Mouse (Mus musculus): ENCODE data around the gene Mapkap1.

Mapkap1 gene

DNA sequence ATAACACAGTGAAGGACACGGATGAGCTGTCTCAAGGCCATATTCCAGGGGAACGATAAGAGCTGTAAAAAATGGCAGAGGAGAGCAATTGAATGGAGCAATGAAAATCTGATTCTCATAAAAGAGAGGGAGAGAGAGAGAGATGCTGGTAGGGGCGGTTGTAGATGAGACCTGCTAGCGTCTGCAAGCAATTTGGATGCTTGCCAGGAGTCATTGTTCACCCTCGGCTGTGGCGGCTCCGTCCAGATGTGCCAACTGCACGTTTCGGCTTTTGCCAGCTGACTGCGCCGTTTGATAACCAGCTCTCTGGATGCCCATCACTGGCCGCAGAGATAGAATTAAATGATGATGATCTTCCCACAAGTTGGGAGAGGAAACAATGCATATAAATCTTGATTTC, 128.4 kb downstream of the Mapkap1 start:
- no peak for DNase-seq

DNA sequence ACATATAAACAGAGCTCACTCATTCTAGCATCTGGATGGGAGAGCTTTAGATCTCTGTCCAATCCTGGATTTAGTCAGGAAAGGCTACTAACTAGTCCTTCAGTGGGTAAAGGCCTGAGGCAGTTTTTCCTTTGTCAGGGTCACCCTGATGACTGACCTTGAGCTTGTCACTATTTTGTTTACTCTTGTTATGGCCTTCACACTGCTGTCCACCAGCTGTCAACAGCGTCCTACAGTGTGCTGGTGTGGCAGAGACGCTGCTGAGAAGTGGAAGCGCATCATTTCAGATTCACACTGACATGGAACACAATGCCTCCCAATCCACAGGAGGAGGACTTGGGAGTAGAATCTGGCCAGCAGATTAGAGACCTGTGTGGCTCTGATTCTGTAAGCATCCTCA, 130.8 kb downstream of the Mapkap1 start:
- no peak for DNase-seq

DNA sequence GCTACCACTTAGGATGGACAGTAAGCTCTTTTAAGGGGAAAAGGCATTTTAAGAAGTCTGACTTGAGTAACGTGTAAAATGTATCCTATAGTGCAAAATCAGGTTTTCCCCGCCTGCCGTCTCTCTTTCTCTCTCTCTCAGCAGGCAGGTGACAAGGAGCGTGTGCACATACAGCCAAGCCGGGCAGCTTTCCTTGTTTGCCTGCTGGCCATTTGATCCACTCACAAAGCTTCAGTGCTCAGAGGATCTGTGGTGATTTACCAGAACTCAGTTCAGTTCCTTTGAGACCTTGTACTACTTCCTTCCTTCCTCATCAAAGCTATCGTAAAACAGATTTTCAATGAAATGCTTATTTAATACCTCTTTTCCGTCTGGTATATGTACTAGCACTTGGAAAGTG, 137.0 kb downstream of the Mapkap1 start:
- DNase-seq, result no peak

DNA sequence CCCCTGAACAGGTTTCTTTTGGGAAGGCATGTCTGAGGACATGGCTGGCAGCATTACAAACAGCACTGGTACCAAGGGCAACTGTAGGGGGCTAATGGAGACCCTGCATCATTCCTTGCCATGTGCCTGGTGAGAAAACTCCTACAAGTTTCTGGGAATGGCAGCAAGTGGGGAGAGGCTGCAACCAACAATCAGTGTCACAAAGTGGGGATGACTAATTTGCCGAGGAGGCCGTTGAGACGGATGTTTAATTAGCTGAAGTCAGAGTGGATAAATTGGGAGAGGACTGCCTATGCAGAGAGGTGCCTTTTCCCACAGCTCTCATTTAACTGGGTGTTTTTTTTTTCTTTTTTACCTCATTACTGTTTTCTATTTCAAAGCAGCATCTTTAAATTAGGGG, 137.4 kb downstream of the Mapkap1 start:
- DNase-seq, result no peak

DNA sequence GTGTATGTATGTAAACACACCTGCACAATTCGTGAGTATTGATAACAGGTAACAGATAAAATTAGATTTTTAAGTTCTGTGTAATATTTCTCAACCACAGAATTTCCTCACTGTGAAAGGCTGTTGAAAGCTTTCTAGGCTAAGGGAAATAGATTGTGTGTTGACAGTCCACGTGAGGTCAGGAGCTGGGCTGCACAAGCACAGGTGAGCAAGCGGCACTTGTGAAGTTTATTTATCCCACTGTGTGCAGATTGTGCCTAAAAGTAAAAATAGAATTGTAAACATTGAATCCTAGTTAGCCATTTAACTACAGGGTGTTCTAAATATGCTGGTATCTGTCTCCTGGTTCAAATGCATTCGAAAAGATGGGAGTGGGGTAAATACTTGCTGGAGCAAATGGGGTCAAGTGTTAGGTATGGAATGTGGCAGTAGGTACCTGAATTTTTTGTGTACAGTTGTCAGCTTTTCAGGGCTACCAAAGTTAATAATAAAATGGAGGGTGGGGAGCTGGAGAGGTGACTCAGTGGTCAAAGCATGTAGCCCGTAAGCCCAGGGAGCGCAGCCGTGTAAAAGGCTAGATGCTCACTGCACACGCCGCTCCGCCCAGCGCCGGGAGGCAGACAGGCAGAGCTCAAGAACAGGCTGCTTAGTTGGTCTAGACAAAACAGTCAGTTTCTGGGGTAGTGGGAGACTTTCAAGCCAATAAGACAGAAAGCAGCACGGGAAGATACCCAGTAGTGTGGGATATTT, 138.2 kb downstream of the Mapkap1 start:
- DNase-seq, result no peak

DNA sequence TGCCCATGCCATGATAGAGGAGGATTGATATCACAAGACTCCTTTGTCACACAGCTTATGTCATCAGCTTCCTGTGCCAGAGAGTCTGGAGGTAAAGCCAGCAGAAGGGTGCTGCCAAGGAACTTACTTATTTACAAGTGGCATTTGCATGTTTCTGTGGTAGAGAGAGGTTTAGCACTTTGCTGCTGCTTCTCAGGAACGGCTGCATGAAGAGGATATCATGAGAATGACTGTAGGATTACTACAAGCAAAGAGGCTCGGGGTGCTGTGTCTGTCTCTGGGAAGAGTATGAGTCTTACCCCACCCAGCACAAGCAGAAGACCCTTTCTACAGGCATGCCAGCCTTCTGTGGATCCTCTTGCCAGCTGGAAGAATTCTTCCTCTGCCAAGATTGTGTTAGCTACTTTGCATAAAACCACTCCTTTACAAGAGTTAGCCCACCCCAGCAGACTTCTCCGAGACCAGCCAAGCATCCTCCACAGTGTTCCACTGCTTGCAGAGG, 139.7 kb downstream of the Mapkap1 start:
- no peak for DNase-seq

DNA sequence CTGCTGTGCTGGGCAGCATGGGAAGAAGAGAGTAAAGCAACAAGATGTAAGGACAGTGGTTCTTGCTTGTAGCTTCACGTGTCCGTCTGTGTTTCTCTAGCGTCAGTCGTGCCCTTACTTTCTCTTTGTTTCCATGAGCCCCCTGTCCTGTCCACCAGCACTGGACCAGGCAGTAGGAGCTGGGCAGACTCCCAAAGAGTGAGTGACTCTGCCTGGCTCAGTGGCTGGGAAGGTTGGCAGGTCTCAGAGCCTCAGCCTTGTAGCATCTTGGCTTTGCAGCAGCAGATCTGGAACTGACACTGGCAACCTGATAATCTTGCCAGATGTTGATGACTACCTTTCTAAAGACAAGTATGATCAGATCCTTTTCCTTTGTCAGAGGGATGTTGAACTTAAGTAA, 140.9 kb downstream of the Mapkap1 start:
- DNase-seq, result no peak

DNA sequence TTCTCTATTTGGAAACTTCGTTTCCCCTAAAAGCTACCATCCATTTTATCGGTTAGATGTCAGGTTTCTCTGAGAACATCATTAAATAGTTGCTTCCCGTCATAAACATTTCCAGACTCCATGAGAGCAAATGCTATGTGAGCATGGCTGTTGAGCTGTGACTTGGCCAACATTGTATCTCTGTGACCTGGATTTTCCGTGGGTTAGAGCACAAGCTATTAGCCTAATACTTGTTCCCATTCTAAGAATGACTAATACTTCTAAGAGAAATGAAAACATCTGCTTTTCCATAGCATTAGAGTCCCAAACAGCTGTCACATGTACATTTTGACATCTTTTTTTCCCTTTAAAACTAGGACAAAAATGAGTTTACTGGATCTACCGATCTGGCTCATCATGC, 142.4 kb downstream of the Mapkap1 start:
- DNase-seq, result no peak

DNA sequence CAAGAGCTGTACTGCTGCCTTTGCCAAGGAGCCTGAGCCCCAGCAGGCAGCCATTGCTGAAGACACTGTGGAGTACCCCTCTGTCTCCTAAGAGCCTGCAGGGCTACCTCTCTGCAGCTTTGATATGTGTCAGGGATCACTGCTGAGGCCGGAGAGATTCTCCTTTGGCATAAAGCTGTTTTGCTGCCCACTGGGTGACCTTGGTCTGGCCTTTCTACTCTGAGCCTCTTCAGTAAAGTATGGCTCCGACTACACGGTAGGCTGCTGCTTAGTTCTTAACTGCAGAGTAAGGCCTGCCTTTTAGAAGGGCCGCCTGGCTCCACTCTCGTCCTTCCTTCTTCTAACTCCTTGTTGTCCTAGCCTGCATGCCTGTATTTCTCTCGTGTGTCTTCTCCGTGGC, 142.9 kb downstream of the Mapkap1 start:
- no peak for DNase-seq

DNA sequence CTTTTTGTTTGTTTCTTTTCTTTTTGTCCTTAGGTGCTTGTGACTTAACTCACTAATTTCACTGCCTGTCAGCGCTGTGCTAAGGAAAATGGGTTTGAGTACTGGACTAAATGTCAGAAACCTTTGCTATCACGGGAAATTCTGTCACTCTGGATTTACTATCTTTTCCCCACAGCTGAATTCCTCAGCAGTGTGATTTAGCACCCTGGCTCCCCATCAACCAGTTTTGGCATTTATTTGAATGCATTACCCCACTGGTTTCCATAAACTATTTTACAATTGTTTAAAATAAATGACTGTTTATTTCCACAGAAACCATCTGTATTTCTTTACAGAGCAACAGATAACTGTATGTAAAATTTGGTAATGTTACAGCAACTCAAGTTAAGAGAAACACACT, 146.2 kb downstream of the Mapkap1 start:
- no peak for DNase-seq

DNA sequence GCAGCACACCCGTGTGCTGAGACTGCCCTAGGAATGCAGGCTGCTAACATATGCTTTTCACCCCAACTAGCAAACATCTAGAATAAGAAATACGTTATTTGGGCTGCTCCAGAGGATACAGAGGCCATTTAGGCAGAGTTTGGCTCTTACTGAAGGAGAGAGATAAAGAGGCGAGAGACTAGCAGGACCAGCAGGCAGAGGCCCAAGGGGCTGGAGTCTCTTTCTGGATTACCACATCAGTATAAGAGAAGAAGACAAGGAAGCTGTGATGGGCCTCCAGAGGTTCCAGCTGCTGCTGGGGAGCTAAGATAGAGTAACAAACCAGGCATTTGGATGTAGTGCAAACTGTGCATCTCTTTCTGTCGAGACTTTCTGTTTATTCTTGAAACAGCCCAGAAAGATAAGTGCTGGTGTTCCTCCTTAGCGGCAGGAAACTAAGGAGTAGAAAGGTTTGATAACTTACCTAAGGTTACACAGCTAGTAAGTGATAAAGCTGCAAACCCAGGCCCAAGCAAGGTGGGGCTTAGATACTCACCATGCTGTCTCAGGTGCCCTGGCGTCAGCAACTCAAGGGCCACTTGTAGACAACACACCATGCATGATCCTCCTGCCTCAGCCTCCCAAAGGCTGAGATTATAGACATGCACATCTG, 147.1 kb downstream of the Mapkap1 start:
- DNase-seq, result no peak

DNA sequence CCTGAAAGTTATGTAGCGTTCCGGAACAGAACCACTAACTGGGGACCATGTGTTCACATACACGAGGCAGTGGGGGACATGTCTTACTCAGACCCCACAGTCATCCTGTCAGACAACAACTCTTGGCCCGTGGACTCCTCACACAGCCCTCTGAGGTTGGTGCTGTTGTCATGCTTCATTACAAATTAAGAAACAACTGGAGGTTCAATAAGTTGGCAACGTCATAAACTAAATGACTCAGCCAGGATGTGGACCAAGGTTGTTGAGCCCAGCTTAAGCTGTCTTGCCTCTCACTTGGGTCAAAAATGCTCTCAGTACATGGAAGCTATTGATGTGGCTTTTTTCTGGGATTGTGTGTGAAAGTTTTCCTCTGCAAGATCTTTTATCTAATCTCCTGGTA, 153.6 kb downstream of the Mapkap1 start:
- no peak for DNase-seq

DNA sequence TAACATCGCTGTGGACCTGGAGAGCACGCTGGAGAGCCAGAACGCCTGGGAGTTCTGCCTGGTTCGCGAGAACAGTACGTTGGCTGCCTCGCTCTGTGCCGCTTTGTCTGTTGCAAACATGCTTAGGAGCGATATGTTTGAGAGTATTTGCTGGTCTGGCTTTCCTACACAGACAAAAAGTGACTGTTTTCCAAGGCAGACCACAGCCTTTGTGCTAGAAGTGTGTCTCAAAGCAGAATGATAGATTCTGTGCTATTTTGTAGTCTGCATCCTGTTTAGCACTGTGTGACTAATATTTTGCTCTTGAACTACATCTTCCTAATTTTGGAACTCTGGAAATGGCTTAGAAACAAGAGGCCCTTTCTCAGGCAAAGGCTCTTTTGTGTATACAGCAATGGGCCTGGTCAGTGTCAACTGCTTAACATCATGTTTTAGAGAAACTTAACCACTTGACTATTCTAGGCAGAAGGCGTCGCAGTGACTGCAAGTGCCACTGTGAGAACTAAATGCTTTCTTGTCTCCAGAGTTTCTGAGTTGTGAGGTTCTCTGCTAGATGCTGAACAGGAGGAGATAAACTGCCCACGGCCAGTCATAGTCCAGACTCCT, 156.6 kb downstream of the Mapkap1 start:
- no peak for DNase-seq

DNA sequence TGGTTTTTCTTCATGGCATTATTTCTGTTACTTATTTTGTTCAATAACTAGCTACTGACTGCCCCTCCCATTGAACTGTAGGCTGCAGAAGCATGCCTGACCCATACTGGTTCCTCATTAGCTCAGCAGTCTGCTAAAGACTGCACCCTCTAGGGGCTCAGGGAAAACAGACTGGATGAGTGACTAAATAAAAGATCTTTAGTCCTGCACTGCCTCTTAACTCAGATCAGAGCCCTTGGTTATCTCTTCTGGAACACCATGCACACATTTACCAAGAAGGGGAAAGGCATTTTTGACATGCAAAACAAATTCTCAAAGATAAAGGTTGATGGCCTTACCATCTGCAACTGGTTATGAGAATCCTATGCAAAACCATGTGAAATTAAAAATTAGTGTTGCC, 157.3 kb downstream of the Mapkap1 start:
- no peak for DNase-seq

DNA sequence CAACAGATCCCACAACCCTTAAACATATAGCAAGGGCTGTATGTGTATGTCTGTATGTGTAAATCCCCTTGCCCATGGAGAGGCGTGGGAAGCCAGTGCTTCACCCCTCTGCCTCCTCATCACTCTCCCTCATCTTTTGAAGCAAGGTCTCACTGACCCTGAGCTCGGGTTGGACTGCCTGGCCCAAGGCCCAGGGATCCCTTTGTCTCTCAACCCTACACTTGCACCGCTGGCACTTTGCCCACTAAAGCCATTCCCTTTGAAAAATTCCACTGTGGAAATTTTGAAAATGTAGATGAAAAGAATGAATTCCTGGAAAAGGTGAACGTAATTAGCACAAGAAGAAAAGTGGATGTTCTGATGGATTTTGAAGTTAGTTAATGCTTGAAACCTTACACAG, 159.6 kb downstream of the Mapkap1 start:
- peak; percentile 63 for DNase-seq

DNA sequence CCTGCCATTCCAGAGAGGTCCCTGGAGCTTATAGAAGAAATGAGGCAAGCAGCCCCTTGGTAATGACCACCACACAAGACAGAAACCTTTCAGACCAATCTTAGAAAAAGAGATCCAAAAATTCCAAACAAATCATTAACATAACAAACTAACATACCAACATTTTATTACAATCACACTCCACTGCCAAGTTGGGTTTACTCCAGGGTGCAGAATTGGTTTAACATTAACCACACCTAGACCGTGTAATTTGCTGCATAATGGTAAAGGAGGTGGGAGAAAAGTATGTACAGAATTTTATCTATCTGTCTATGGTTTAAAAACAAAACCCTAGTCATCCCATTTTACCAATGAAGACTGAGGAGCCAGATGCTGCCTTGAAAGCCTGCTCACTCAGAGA, 160.0 kb downstream of the Mapkap1 start:
- DNase-seq, result peak; percentile 54

DNA sequence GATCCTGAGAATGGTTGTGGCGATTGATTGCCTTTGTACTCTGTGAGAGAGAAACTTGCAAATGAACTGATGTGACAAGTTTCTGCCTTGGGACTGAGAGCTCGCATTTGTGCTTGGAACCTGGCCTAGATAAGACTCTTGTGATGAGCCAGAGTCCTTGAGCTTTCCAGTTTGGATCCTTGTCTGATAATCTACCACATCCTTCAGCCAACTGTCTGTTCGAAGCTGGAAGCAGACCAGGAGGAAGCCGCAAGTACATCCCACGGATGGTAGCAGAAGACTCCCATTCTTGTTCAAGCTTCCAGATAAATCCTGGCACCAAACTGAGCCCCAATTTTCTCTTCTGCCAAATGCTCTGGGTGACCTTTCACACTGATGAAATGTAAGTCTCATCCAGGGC, 162.6 kb downstream of the Mapkap1 start:
- DNase-seq, result no peak

DNA sequence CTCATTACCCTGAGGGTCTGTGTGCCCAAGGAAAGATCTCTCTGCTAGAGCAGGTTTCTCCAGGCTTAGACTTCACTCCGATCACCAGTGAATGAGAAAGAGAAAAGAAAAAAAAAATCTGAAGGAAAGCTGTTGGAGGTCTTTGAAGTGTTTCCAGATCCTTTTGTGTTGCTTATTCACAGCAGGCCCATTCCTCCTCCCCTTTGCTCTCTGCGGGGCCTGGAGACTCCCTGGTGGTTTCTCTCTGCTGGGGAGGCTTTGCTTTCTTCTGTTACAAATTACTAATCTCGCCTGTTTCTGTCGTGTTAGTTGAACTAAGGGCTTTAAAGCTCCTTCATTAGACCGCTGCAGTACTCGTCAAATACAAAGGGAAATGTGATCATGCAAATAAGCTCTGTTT, 163.8 kb downstream of the Mapkap1 start:
- no peak for DNase-seq

DNA sequence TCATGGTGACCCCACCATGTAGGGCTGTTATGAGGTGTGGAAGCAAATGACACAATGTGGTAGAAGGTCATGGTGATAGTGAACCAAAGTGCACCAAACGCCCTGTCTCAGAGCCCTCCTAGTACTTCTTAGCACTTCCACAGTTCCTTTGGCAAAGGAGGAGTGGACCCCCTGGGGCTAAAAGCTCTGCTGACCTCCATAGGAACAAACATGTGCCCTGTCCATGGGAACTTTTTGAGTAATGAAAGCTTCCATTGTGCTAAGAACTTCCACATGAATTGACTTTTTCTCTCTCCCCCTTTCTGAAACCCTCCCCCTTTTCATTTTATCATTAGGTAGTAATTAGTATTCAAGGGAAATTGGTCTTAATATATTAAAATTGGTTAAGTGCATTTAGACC, 164.5 kb downstream of the Mapkap1 start:
- DNase-seq, result no peak

DNA sequence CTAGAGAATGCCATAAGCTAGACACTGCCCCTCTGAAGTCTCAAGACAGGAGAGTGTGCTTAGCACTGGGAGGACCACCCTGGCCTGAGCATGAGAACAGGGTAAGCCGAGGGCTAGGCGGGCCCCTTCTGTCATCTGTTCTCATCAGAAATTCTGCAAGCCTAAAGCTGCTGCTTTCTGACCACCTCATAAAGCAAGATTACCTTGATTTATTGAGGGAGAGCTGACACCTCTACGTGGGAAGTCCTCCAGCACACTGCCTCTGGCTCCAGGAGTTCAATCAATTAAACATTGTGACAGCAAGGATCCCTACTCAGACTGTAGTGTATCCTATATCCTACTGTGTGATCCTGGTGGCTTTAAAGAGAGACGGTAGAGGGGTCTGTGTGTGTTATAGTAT, 166.5 kb downstream of the Mapkap1 start:
- no peak for DNase-seq

DNA sequence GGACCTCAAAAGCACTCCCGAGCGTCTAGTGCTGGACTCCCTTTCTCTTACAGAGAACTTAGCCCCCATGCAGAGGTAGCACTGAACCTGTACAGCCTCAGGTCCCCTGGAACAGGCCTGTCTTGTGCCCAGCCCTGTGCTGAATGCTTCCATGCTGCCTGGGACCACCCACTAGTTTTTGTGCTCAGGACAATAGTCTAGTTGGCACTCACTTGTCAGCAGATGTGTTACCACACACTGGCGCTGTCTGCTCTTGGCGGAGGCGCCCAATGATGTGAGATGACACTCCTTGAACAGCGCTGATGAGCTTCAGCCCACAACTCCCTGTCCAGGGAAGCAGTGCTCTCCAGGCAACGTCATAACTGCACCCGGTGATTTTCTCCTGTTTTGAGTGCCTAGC, 182.0 kb downstream of the Mapkap1 start:
- DNase-seq, result no peak

DNA sequence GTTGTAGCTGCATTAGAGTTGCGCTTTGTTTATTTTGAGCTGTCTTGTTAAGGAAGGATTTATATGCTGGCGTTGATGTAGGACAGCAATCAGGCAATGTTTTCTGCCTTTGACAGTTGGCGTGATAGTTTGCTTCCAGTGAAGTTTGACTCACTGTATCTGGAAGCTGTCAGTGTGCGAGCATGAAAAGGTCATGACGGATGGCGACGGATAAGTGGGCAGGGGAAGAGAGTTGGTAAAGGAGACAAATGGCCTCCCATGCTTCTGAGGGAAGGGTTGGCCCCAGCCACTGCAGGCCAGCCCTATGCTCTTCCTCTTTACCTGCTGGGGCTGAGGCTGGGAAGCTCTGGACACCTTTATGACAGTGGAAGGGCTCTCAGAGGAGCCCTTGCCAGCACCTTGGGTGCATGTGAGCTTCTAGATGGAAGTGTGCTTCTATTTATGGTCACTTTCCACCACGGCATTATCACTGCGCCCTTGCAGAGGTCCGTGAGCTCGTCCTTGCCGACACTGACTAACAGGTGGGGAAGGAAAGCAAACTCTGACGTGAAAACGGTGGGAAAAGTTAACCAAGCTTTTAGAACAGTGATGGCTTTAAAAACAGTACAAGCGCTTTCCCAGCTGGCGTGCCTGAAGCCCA, 185.3 kb downstream of the Mapkap1 start:
- DNase-seq, result no peak

DNA sequence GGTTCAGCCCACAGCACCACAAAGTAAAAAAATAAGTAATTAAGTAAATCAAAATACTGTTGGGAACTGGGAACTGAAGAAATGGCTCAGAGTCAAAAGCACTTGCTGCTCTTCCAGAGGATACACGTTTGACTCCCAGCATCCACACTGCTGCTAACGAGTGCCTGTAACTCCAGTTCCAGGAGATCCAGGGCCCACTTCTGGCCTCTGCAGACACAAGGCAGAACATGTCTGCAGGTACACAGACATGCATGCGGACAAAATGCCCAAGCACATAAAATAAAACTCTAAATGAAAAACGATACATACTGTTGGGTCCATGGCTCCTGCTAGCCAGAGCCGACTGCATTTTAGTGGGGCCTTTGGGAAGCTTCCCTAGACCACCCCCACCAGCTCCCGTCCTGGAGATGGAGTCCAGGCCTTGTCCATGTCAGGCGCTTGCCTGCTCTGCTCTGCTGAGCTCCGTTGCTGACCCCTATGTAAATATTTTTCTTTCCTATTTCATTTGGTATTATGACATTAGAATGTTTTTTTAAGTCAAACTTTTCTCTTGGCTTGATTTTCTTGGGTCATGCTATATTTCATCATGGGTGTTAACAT, 185.9 kb downstream of the Mapkap1 start:
- DNase-seq, result no peak

Measured in kidney, adult 11 months (tissue).